Mouse (Mus musculus) lung, adult 2 months (tissue): ENCODE results near the gene Surf2. TPM values are rescaled to one million over a fixed set of nuclear protein-coding genes. Genes with fewer than 3 reads are reported as not detected.
A peak's percentile ranks its signal among the peaks of the same experiment; 100 is the strongest.

Source experiments
- DNase-seq: peaks from one replicate; pipeline ENCODE4 v3.0.0; 2022
- H3K4me1 ChIP-seq: fragments of 200-500 bp; 2 replicates; pipeline ENCODE4 v1.6.1; 2011; ENCODE audit warnings: low read length; ENCODE audit not compliant: control insufficient read depth, insufficient read depth
- H3K4me3 ChIP-seq: fragments of 200-500 bp; replicated peaks from 2 replicates; pipeline ENCODE3; 2011; ENCODE audit warnings: low read depth, mild to moderate bottlenecking, control low read depth, low read length; ENCODE audit errors: extremely low read depth
- CTCF ChIP-seq: fragments of 200-500 bp; IDR thresholded peaks from 2 replicates; pipeline ENCODE4 v1.5.1; 2011; ENCODE audit warnings: mild to moderate bottlenecking, low read length, control low read depth; ENCODE audit not compliant: insufficient read depth
- POLR2A ChIP-seq: fragments of 200-500 bp; IDR thresholded peaks from 2 replicates; pipeline ENCODE4 v1.6.1; 2011; ENCODE audit warnings: low read depth, mild to moderate bottlenecking, control low read depth, low read length, borderline replicate concordance; ENCODE audit errors: extremely low read depth
- WGBS: fragments of 180-500 bp; shearing (Covaris S2); methylation state at CpG from one replicate; pipeline ENCODE4 v1.1.7; 2018; 5-methylcytosine and 5-hydroxymethylcytosine counted together
- polyA plus RNA-seq: library from polyadenylated mRNA; depleted of rRNA; stranded (reverse); fragments of >200 nt; gene quantifications from 2 replicates; pipeline ENCODE4 v1.2.3, GENCODE M21; 2012

Gene Surf2
- polyA plus RNA-seq, 1 experiment, result 21.0 TPM

GRCm38 (mm10) chr2:26914148-26914941, 1.8 kb upstream of the Surf2 start:
- TF ChIP-seq POLR2A (no peak), CTCF (no peak)
- no peak overlapping the region for H3K4me3 ChIP-seq
- 61% methylated on average over 8 of the region's 8 CpGs for WGBS
- no peak for DNase-seq
- H3K4me1 ChIP-seq, result peaks cover 13% of the 10 kb centered on the region

DNA sequence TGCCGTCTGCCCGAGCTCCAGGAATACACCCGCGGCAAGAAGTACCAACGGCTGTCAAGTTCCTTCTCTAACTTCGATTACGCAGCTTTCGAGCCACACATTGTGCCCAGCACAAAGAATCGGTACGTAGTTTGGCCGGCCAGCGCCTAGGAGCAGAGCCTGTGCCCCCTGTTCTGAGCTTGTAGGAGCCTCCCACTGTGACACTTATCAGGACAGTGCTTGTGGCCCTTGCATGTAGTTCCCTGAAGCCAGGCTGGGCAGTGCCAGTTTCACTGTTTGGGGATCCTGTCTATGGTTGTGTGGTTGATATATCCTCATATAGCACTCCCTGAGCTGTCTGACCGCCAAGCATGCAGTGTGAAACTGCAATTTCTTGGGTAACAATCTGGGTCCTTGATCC, 571 bp downstream of the Surf2 start:
- TF ChIP-seq POLR2A, result no peak
- TF ChIP-seq CTCF, result no peak
- DNase-seq, result no peak
- Histone ChIP-seq H3K4me3 (peak overlapping the region; percentile 89), H3K4me1 (peaks cover 8% of the 10 kb centered on the region)
- WGBS, result 1% methylated on average over 13 of the region's 13 CpGs

DNA sequence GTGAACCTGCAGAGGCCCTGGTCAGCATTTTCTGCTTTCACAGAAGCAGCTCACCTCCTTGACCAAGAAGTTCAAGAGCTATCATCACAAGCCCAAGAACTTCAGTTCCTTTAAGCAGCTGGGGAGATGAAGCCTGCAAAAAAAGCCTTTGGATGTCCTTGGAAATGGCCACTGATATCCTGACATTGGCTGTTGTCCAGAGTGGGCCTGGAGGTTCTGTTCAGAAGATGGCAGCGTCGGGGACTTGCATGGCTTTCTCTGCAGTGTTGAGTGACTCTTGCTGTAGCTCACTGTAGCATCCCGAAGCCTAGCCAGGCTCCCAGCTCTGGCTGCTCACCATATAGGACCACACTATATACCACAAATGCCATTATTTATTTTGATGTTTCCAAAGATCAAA, 3.5 kb downstream of the Surf2 start:
- 81% methylated on average over 3 of the region's 3 CpGs for WGBS
- Histone ChIP-seq H3K4me1 (peaks cover 7% of the 10 kb centered on the region; the same call in 1 of the 2 replicates), H3K4me3 (no peak overlapping the region)
- TF ChIP-seq POLR2A (no peak), CTCF (no peak)
- DNase-seq, result no peak

DNA sequence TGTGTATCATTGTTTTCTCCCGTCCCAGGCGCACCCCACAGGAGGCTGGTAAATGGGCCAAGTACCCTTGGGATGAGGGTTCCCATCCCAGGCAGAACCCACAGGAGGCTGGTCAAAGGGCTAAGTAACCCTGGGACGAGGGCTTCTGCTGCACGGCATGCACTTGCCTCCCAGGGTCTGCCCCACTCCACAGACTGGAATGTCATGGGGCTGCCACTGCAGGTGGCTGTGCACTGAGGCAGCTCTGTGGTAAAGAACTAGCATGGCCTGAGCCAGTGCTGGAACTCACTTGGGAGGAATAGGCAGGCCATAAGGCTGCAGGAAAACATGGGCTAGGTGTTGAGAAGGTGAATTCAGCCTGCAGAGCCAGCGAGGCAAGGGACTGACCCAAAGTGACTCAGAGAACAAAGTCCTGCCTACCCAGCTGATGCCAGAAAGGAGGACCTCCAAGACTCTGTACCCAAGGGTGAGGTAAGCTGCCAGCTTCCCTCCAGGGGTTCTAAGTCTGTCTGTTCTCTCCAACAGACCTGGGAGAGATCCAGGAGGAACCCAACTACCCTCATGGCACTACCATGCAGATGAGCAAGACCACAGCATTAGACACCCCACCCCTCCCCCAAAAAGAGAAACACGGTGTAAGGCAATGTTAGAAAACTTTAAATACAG, 4.2 kb downstream of the Surf2 start:
- 87% methylated on average over 6 of the region's 6 CpGs for WGBS

GRCm38 (mm10) chr2:26921784-26922183, 5.6 kb downstream of the Surf2 start:
- TF ChIP-seq POLR2A, result no peak
- no peak for TF ChIP-seq CTCF
- WGBS, result 47% methylated on average over 9 of the region's 9 CpGs
- Histone ChIP-seq H3K4me1 (peaks cover 6% of the 10 kb centered on the region; the same call in 1 of the 2 replicates), H3K4me3 (no peak overlapping the region)
- DNase-seq, result no peak

More for the DNA sequence above, 4.2 kb downstream of the Surf2 start:
- TF ChIP-seq POLR2A (no peak), CTCF (no peak)
- Histone ChIP-seq H3K4me1 (peaks cover 7% of the 10 kb centered on the region; the same call in 1 of the 2 replicates), H3K4me3 (no peak overlapping the region)
- DNase-seq, result no peak

DNA sequence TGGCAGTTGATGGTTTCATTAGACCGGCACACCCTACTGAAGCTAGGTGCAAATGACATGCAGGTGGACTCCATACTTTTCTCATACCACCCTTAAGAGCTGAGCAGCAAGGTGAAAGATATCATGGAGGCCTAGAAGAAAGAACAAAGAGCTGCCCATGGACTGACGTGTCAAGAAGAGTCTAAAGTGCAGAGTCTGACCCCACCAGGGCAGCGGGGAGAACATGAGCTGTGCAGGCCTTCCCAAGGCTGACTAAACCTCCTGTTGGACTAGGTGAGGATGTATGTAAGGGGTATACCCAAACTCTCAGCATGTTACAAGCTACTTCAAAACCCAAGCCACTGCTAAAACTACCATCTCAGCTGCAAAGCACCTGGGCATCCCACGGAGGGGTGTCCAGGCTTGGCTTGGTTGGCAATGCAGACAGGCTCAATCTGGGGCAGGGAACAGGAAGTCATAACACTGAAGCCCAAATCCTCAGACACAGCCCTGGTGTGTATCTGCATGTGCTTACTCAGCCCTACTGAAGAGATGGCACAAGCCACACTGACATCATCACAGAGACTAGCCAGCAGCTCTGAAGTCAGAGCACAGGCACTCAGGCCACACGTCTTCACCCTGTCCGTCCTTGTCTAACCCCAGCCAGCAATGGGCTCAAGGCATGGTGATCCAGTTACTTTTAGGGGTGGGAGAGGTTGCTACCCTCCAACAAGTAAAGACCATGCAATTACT, 11.7 kb downstream of the Surf2 start:
- H3K4me1 ChIP-seq, result peaks cover 10% of the 10 kb centered on the region
- 82% methylated on average over 6 of the region's 6 CpGs for WGBS
- DNase-seq, result no peak
- H3K4me3 ChIP-seq, result no peak overlapping the region
- no peak for TF ChIP-seq CTCF
- no peak for TF ChIP-seq POLR2A

GRCm38 (mm10) chr2:26930390-26930789, 14.2 kb downstream of the Surf2 start:
- H3K4me3 ChIP-seq, result no peak overlapping the region
- peak; percentile 49 for DNase-seq
- WGBS, result 12% methylated on average over 1 of the region's 1 CpGs

GRCm38 (mm10) chr2:26932473-26933303, 16.5 kb downstream of the Surf2 start:
- WGBS, result under 1% methylated on average over 48 of the region's 49 CpGs
- DNase-seq, result no peak
- H3K4me3 ChIP-seq, result peak overlapping the region; percentile 92
- H3K4me1 ChIP-seq, result peaks cover 10% of the 10 kb centered on the region
- no peak for TF ChIP-seq POLR2A
- TF ChIP-seq CTCF, result no peak

More at GRCm38 (mm10) chr2:26930390-26930789, 14.2 kb downstream of the Surf2 start:
- peaks cover 10% of the 10 kb centered on the region for H3K4me1 ChIP-seq
- TF ChIP-seq CTCF (peak; percentile 28; the same call in 1 of the 2 replicates), POLR2A (no peak)
